Mouse (Mus musculus) ES-Bruce4 (cell line): Measurements from ENCODE around the gene Ostc.

Experiments used
- CTCF ChIP-seq: IDR thresholded peaks from one replicate; pipeline ENCODE4 v1.8.1; 2011; ENCODE audit warnings: low read depth, low read length
- EP300 ChIP-seq: IDR thresholded peaks from 2 replicates; pipeline ENCODE4 v1.6.1; 2011; ENCODE audit warnings: low read depth, low read length; ENCODE audit not compliant: insufficient read depth
- POLR2A ChIP-seq: IDR thresholded peaks from one replicate; pipeline ENCODE4 v1.8.1; 2011; ENCODE audit warnings: low read length; ENCODE audit not compliant: insufficient read depth

GRCm38 (mm10) chr3:130712891-130713290, 3.6 kb upstream of the Ostc start:
- TF ChIP-seq CTCF (no peak), POLR2A (no peak), EP300 (no peak)
